Mouse (Mus musculus) C2C12 (cell line): ENCODE data around the gene Sdc3. TPM values are rescaled to one million over a fixed set of nuclear protein-coding genes. Genes with fewer than 3 reads are reported as not detected.

Source experiments
- H3K27me3 ChIP-seq: one replicate; pipeline ENCODE4 v1.6.1; 2011; ENCODE audit not compliant: control insufficient read depth, insufficient read depth, insufficient read length
- H3K36me3 ChIP-seq: one replicate; pipeline ENCODE4 v1.6.1; 2011; ENCODE audit not compliant: control insufficient read depth, insufficient read depth
- H3K4me3 ChIP-seq: one replicate; pipeline ENCODE4 v1.5.1; 2011; ENCODE audit warnings: mild to moderate bottlenecking, control low read depth; ENCODE audit not compliant: poor library complexity, insufficient read depth, severe bottlenecking
- H3K79me2 ChIP-seq: one replicate; pipeline ENCODE4 v1.6.1; 2011; ENCODE audit not compliant: control insufficient read depth, insufficient read depth
- H3K79me3 ChIP-seq: one replicate; pipeline ENCODE4 v1.6.1; 2011; ENCODE audit warnings: low read depth, control low read depth
- H3ac ChIP-seq: one replicate; pipeline ENCODE3; 2011; ENCODE audit warnings: low read depth; ENCODE audit not compliant: control insufficient read depth, insufficient read length
- CEBPB ChIP-seq: IDR thresholded peaks from one replicate; pipeline ENCODE4 v1.6.1; 2011; ENCODE audit warnings: low read depth, mild to moderate bottlenecking, control low read depth, moderate library complexity
- CTCF ChIP-seq: IDR thresholded peaks from one replicate; pipeline ENCODE4 v1.5.1; 2011; ENCODE audit not compliant: control insufficient read depth, insufficient read depth, insufficient read length
- FOSL1 ChIP-seq: IDR thresholded peaks from one replicate; pipeline ENCODE4 v1.8.0; 2011; ENCODE audit warnings: mild to moderate bottlenecking, low read length; ENCODE audit not compliant: poor library complexity, insufficient read depth, severe bottlenecking
- MAX ChIP-seq: IDR thresholded peaks from one replicate; pipeline ENCODE4 v1.6.1; 2011; ENCODE audit warnings: mild to moderate bottlenecking, control low read depth
- MYOD1 ChIP-seq: IDR thresholded peaks from one replicate; pipeline ENCODE4 v1.6.1; 2011; ENCODE audit warnings: low read depth; ENCODE audit not compliant: control insufficient read depth, insufficient read length
- MYOG ChIP-seq: IDR thresholded peaks from one replicate; pipeline ENCODE4 v1.6.1; 2011; ENCODE audit not compliant: control insufficient read depth, insufficient read length; ENCODE audit errors: extremely low read depth
- USF1 ChIP-seq: IDR thresholded peaks from one replicate; pipeline ENCODE4 v1.6.1; 2011; ENCODE audit warnings: low read depth, mild to moderate bottlenecking, control low read depth, moderate library complexity
- polyA plus RNA-seq: library from polyadenylated mRNA; unstranded; fragments of >200 nt; fragmentation: generic; extraction: Trizol; gene quantifications from one replicate; pipeline ENCODE4 v1.2.1, GENCODE M21; 2012; ENCODE audit warnings: missing spikeins

The Sdc3 gene
- polyA plus RNA-seq, 1 experiment: 63.6 TPM

DNA sequence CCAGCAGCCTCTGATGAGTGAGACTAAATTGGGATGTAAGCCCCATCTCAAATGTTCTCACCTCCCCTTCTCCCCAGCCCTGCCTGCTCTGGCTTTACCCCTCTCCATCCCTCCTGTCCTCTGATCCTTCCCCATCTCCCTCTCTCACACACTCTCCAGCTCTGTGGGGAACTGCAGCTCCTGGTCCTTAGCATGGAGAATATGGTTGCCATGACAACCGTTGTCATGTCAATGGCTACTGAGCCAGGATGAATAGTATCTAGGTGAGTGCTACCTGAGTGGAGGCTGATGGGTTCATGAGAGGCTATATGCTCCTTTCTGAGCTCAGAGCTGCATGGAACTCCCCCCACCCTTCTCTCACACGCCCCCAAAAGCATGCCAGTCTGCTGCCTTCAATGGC is 21.6 kb downstream of the Sdc3 start:
- TF ChIP-seq CEBPB (no peak), MYOG (no peak)
- Histone ChIP-seq H3K79me3 (peaks cover 8% of the 10 kb centered on the region), H3K4me3 (no peak overlapping the region), H3K27me3 (no peaks in the 10 kb centered on the region), H3K79me2 (peaks cover 57% of the 10 kb centered on the region), H3ac (no peak overlapping the region), H3K36me3 (no peaks in the 10 kb centered on the region)

DNA sequence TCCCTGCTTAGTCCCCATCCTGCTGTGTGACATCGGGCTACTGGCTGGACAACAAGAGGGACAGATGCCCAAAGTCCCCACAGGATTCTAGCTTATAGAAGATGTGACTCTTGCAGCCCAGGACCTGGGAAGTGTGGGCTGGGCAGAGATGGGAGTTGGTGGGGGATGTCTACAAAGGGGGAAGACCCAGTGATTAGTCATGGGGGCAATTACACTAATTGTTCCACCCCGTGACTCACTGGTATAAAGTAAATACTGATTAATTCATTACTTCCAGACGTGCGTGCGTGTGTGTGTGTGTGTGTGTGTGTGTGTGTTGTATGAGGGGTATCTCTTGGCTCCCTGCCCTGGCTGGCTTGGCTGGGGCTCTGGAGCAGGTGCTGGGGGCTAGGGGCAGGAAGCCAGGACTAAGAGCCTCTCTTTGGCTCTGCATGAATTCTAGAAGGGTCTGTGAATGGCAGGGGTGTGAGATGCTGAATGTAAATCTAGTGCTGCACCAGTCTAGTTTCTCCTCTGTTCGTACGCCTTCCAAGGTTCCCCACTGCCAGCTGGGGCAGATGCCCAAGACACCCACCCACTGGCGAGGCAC is 22.5 kb downstream of the Sdc3 start:
- no peaks in the 10 kb centered on the region for H3K27me3 ChIP-seq
- peaks cover 48% of the 10 kb centered on the region for H3K79me2 ChIP-seq
- H3K79me3 ChIP-seq: peaks cover 8% of the 10 kb centered on the region
- TF ChIP-seq MYOG: no peak
- no peak for TF ChIP-seq CEBPB
- no peak for TF ChIP-seq CTCF
- peak; percentile 47 for TF ChIP-seq MYOD1
- peak; percentile 9 for TF ChIP-seq FOSL1
- no peak for TF ChIP-seq USF1
- TF ChIP-seq MAX: no peak
- no peaks in the 10 kb centered on the region for H3K36me3 ChIP-seq
- no peak overlapping the region for H3ac ChIP-seq
- no peak overlapping the region for H3K4me3 ChIP-seq

DNA sequence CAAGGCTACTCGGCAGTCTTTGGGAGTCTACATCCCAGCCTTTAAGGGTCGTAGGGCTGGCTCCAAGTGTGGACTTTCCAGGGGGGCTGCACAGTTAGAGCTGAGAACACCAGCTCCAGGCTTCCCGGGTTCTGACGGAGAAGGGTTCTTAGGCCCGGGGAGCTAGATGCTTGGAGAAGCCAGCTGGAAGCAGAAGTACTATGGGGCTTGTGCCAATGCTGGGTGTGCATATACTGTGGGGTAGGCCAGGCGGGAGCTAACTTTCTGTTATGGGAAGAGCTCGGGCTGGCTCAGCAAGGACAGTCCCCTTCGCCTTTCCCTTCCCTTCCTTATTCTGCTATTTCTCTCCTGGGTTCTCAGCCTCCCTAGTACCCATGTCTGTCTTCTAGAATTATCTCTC is 23.5 kb downstream of the Sdc3 start:
- H3K4me3 ChIP-seq: no peak overlapping the region
- no peak for TF ChIP-seq CEBPB
- no peak for TF ChIP-seq MAX
- TF ChIP-seq MYOG: no peak
- no peak for TF ChIP-seq MYOD1
- no peak for TF ChIP-seq CTCF
- no peak for TF ChIP-seq FOSL1
- no peak for TF ChIP-seq USF1
- peaks cover 3% of the 10 kb centered on the region for H3K36me3 ChIP-seq
- no peaks in the 10 kb centered on the region for H3K27me3 ChIP-seq
- no peak overlapping the region for H3ac ChIP-seq
- H3K79me3 ChIP-seq: peaks cover 6% of the 10 kb centered on the region
- peaks cover 39% of the 10 kb centered on the region for H3K79me2 ChIP-seq

DNA sequence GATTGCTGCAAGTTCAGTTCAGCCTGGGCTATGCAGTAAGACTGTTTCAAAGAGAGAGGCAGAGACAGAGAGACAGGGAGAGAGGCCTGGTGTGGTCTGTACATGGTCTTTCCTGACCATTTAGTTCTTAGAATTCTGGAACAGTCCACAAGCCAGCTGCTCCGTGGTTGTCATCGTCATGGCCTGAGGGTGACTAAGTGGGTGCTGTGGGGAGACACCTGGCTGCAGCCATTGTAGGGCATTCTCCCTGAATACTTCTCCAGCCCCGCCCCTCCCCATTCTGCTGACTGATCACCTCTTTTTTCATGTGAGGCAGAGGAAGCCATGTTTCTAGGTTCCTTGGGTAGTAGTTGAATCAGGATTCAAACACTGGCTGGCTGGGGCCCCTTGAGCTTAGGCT is 27.5 kb downstream of the Sdc3 start:
- Histone ChIP-seq H3K36me3 (peaks cover 3% of the 10 kb centered on the region), H3K79me2 (peaks cover 13% of the 10 kb centered on the region), H3K27me3 (no peaks in the 10 kb centered on the region), H3K79me3 (peaks cover 2% of the 10 kb centered on the region), H3ac (no peak overlapping the region), H3K4me3 (no peak overlapping the region)
- TF ChIP-seq CTCF (no peak), MYOD1 (no peak), CEBPB (no peak), FOSL1 (no peak)

DNA sequence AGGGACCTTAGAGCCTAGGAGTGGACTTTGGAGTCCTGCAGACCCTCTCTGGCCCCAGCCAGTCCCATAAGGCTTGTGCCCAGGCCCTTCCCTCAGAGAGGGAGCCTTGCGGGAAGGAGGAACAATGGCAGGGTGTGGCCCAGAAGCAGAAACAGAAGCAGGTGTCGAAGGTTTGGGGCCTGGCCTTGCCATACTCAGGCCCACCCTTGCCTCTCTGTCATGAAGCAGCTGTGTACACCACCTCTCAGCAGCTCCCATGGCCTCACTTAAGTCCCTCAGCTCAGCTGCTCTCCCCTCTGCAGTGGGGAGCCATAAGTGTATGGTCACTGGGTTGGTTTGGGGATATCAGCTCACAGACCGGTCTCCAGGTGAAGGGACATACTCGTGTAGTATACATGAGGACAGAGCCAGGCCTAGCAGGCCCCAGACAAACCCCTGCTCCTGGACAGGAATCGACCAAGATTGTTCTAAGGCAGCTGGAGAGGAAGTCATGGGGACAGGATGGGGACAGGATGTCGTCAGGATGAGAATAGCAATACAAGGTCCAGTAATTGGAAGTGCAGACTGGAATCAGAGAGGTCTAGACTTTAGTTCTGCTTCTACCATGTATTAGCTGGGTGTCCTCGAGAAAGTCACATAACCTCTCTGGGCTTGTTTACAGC is 28.4 kb downstream of the Sdc3 start:
- H3ac ChIP-seq: no peak overlapping the region
- no peaks in the 10 kb centered on the region for H3K27me3 ChIP-seq
- H3K79me3 ChIP-seq: peaks cover 2% of the 10 kb centered on the region
- H3K4me3 ChIP-seq: no peak overlapping the region
- peaks cover 13% of the 10 kb centered on the region for H3K79me2 ChIP-seq
- TF ChIP-seq CEBPB (no peak), FOSL1 (no peak), MYOD1 (no peak), MYOG (no peak), USF1 (no peak), CTCF (no peak), MAX (no peak)
- H3K36me3 ChIP-seq: peaks cover 3% of the 10 kb centered on the region

DNA sequence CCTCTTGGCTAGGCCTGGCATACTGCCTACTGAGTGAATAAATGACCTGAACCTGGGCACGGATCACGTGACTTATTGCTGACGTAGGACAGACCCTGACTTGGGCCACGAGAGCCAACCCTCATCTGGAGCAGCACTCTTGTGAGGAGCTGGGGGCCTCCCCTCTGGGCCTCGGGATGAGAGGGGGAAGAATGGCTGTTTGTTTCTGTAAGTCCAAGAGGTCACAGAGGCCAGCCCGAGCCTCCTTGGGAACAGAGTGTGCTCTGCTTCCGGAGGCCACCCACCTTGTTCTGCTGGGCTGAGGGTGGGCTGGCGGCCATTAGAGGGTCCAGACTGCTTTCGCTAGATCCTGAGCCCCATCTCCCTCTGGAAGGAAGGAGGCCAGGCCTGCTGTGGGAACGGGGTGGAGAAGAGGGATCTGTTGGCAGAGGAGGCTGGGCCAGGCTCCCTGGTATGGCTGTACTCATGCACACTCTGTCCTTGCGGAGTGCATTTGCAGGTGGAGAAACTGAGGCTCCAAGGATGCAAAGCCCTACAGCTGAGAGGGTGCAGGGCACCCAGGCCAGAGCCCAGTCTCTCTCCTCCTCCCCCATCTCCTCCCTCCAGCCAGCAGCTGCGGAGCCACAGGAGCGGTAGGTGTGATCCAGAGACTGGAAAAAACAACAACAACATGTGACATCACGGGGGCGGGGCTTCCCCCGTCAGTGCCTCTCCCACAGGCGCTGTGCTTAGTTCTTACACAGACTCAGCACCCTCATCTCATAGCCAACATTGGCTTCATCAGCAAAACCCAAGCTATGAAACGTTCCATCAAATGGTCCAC is 36.7 kb downstream of the Sdc3 start:
- no peaks in the 10 kb centered on the region for H3K79me3 ChIP-seq
- no peaks in the 10 kb centered on the region for H3K79me2 ChIP-seq
- H3K27me3 ChIP-seq: no peaks in the 10 kb centered on the region
- no peak overlapping the region for H3ac ChIP-seq
- no peak overlapping the region for H3K4me3 ChIP-seq
- peak; percentile 32 for TF ChIP-seq USF1
- no peak for TF ChIP-seq MYOG
- TF ChIP-seq MAX: no peak
- no peak for TF ChIP-seq CEBPB
- TF ChIP-seq CTCF: no peak
- no peak for TF ChIP-seq FOSL1
- H3K36me3 ChIP-seq: no peaks in the 10 kb centered on the region
